Mouse (Mus musculus) left cerebral cortex, adult 9 months (tissue): Measurements from ENCODE around the gene Mdk.

Source experiments
- DNase-seq, 2 experiments: peaks; one replicate each; pipeline ENCODE4 v3.0.0; 2022; ENCODE audit warnings: low spot score in 2 of 2

Gene Mdk

DNA sequence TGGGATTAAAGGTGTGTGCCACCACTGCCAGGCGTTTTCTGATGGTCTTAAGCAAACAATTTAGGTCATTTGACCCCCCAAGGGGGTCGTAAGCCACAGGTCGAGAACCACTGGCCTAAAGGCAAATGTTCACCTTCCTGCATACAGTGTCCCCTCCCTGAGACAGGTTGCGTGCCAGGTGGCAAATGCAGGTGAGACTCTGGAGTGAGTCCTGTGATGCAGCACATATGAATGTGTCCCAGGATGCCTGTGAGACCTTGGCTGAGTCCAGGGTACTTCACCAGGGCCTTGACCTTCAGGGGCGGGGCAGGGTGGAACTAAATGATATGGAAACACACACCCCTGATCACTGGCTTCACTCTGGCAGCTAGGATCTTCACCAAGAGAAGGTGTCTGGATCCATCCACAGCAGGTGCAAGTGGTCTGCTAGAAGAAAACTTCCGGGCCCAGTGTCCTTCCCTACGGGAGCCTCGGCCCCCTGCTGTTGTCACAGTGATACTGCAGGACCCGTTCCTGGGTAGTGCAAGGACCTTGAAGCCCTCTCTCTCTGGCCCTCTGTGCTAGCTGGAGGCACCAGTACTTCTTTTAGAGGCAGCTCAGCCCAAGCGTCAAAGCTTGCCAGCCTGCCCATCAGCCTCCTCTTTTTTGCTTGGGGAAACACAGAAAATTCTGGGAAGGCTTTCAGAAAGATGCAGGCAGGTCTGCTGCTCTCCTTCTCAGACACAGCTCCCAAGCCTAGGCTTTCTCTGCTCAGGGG is 26.8 kb upstream of the Mdk start:
- DNase-seq: no peak

DNA sequence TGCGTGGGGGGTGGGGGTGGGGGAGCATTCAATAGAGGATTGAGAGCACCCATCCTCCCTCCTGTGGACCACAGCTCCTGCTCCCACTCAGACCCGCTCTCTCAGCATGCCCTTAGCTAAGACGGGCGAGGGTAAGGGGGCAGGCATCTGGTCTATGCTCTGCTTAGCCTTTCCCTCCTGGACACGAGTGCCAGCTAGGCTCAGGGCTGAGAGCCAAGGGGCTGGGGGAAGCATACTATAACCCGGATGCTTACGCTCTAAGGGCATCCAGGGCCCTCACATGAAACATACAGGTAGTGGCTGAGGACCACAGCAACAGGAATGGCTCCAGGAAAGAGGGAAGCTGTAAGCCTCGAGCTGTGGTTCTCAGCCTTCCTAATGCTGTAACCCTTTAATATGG is 26.0 kb upstream of the Mdk start:
- no peak for DNase-seq

DNA sequence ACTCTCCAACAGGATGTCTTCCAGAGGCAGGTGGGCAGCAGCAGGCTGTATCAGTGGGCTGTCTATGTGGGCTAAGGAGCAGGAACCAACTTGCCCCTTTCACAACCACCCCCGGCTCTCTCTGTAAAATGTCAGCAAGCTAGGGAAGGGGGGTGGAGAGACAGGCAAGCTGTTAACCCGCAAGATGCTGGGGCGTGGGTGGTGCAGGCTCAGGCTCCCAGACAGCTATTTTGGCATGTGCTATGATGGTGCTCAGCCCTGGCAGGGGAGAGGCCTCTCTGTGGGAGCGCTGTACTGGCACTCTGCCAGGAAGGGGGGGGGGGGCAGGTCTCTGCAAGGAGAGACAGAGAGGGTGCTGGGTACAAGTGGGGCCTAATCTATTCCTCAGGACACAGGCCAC is 25.0 kb upstream of the Mdk start:
- DNase-seq: peak; percentile 88 to 92

DNA sequence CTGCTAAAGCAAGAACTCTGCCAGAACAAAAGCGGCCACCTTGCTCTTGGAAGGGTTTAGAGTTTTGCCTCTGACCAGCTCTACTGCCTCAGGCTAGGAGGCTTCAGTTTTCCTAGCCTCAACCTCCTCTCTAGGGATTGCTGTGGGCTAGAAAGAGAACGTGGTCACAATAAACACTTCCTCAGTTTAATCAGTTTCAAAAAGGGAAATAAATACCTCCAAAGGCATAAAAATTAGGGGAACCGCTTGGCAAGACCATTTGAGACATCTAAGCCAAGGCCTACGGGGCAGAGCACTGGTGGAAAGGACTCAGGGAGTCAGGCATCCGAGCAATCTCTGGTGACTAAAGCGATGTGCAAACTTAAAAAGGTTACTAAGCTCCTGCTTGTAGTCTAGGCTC is 23.8 kb upstream of the Mdk start:
- DNase-seq: no peak

DNA sequence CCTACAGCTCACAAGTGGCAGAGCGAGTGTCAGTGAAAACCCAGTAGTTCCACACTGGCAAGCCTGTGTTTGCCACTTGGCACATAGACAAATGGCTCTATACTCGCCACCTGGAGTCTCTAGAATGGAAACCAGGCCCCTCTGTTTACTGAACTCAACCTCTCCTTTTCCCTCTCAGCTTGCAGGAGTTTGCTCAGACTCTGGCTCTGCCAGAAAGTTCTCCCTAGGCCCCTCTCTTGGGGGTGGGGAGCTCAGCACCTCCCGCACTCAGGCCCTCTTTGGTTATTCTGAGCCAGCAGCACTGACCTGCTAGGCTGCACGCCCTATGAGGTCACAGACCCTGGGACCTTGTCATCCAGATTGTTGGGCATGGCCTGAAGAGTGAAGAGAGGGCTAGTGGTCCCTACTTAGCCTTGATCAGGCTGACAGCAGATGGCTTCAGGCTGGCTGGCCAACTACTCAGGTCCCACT is 23.1 kb upstream of the Mdk start:
- DNase-seq: no peak

DNA sequence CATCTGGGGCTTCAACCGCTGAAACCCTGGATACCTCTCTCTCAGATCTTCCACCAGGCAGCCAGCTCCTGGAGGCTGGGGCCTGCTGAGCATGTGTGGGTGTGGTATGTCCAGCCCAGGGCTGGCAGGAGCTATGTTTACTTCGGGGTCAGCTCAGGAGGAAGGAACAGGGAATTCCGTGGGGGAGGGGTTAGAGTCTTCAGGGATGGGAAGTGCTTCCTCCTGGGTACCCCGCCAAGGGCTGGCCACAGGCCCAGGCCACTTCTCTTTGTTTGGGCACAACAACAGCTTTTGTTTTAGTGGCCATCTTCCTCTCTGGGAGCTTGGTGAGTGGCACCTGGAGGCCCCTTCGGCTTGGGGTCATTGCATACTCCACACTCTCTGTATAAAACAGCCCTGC is 21.7 kb upstream of the Mdk start:
- DNase-seq: no peak

DNA sequence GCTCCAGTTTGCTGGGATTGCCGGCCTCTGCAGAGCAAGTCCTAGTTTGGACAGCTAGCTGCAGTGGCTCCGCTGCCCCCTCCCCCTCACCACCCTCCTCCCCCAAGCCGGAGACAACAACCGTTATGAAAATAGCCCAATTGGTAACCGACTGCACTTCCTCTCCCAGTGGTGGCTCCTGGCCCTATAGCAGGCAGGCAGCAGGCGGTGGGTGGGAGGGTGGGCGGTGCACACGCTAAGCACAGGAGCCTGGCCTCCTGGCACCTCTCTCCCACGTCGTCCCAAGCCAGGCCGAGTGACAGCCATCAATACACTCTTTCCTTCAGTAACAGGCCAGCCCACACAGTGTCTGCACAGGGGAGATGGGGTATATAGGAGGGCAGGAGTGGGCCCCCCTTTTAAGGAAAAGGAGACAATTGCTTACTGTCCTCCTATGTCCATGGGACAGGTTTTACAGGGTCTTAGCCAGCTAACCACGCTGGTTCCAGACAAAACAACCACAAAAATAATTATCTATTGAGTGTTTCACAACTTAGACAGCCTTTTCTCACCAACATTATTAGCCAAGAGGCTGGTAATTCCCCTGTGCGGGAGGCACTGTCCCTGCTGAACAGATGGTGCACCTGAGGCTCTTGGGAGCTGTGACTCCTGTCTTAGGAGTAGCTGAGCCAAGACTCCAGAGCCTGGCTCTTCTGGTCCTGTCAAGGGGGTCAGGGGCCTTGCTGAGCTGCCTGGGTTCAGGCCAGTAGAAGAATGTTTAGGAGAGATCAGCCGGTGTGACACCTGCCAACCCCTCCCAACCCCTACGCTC is 18.4 kb upstream of the Mdk start:
- DNase-seq: no peak

DNA sequence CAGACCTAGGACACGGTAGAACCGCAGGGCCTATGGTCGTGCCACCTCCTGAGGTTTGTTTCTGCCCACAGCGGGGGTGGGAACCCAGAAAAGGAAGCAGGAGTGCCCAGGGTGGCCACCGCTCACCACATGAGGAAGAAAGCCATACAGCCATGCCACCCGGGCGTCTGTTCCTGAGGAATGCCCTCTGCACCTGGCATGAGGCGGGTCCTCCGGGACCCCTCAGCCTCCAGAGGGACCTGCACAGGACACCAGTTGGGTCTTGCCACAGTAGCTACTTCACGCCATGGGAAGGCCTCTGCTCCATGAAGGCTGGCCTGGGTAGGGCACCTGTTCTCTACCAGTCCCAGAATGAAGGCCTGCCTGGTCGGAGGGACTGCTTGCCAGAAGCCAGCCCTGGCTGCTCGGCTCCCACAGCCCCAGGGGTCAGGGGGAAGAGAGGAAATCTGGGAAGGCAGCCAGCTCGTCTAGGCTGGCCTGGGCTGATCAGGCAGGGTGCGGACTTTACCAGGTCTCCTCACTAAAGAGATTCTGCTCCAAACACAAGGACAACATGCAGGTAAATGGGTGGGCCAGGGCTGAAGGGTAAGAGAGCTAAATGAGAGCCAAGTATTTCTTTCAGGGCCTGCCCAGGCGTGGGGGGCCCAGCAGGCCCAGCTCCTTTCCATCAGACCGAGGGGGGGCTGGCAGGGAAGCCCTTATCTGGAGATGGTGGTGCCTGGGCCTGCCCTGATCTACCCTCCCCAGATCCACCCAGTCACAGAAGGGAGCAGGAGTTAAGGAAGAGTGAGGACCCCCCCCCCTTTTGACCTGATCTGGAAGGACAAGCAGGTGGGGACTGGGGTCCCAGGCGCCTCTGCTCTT is 17.5 kb upstream of the Mdk start:
- no peak for DNase-seq

DNA sequence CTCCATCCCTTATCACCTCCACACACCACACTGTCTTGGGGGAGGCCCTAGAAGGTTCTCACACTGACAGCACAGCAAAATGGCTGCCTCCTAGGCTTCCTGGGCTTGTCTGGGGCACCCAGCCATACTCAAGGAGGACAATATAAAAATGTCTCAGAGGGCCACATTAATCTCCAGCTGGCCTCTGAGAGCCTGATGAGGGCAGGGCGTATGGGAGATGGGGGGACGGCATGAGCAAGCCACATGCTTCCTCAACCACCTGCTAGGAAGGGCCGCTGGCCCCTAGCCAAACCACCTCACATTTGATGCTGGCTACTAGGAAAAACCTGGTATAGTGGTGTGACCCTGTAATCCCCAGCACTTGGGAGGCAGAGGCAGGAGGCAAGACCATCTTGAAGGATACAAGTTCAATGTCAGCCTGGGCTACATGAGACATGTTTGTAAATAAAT is 16.7 kb upstream of the Mdk start:
- no peak for DNase-seq

DNA sequence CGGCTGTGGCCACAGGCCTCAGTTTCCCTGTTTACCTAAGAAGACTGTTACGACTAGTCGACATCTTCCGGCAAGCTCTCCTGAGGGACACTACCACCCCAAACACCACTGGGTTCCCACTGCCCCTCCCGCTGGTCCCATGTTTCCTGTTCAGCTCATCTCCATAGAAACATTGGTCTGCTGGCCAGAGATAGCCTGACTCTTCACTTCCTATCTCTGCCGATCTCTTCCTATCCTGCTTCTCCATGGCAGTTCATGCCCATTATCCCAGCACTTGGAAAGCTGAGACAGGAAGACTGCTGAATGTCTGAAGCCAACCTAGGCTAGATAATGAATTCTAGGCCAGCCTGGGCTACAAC is 16.0 kb upstream of the Mdk start:
- DNase-seq: no peak

DNA sequence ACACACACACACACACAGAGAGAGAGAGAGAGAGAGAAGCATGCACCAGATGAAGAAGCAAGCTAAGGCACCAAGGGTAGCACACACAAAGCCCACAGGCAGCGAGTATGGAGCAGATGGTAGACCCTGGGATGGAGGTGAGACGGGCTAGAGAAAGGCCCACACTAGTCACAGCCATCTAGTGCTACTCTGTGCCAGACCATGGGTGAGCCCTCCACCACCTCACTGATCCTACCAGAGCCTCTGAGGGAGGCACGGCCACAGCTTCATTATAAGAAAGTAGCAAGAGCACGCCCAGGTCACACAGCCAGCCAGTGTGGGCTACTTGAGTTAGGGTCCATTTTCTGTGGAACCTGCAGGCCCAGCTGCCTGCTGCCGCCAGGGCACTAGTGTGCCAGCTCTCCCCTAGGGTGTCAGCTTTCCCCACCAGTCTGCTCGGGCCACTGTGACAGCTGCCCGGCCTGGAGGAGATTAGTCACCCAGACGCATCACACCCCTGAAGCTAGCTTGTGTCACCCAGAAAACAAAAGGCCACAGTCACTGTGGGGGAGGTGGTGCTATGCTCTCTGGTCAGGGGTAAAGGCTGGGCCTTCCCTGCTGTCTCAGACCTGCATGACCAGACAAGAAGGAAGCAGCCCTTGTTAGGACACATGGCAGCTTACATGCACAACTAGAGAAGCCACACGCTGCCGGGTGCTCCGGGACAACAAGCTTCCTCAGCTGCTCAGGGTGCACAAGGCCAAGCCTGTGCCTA is 15.5 kb upstream of the Mdk start:
- DNase-seq: peak in 1 of 2 experiments; percentile 63

DNA sequence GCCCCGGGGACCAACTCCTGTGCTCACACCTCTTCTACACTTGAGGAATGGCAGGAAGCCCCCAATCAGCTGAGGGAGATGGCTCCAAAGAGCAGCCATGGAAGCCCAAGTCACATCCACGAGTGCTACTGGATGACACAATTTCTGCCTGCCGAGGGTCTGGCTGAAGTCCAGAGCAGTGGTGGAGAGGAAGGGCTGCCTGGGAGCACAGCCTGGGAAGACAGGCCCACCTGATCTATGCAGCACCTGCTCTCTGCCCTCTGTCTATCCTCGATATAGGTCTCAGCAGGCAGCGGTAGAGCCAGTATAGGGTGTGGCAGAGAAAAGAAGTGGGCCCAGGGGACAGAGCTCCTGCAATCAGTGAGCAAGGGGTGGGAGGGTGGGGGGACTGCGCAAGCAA is 14.7 kb upstream of the Mdk start:
- no peak for DNase-seq

DNA sequence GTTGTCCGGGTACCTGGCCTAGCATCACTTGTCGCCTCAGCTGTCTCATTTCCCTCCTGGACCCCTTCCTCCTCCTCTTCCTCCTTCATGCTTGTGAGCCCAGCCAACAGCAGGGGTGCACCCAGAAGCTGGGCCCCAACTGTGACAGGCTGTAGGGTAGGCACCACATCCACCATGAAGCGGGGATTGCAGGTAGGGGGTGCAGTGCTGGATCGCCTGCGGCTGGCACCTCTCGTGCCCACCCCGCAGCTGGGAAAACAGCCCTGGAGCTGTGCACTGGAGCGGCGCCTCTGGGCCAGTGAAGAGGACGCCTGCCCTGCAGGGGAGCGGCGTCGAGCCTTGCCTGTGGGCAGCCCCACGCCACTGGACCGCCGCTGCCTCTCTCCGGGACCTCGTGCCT is 13.4 kb upstream of the Mdk start, which contains the start of gene Gm9821:
TSS of gene Gm9821 (plus strand) at position 221 of the 400 bp plus-strand sequence.
- no peak for DNase-seq

DNA sequence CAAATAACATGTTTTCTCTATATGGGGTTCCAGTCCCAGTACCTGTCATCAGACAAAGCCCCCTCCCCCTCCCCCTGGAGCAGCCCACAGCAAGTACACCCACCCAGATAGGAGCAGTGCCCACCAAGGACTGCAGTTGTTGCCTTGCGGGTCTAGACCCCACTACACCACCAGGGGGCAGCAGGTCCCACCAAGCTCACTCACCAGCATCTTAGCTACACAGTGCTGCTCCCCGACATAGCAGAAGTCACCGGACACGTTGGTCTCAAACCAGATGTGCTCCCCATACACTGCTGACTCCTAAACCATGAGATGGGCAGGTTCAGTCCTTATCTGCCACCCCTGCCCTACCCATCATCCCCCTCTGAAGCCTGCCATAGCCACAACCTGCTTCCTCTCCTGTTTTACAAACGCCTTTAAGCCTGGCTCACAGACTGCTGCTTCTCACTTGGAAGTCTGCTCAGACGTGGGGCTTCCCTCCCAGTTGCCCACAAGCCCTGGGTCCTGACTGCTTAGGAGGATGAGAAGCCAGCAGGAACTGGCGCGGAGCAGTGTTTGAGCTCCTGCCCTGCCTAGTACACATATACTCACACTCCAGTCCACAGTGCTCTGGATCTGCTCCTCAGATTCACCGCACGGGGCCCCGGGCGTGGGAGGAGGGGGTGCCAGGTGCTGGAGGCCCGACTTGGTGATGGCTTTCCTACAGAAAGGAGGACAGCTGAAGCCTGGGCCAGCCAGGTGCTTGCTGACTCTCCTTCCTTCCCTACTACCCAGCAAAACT is 12.3 kb upstream of the Mdk start:
- DNase-seq: peak in 1 of 2 experiments; percentile 82

DNA sequence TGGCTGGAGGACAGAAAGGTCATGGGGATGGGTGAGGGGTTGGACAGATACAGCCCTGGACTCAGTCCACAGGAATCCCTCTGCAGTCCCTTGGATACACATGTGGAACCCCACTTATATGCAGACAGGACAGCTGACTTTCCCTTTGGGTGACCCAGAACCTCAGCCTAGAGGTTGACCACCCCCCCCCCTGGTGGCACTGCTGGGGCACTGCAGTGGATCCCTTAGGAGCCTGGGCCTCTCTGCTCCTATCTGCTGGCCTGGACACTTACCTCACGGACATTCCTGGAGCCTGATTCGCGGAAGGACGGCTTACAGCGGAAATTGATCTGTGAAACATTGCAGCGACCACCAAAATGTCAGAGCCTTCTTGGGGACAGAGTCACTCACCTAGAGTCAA is 10.3 kb upstream of the Mdk start:
- DNase-seq: no peak

DNA sequence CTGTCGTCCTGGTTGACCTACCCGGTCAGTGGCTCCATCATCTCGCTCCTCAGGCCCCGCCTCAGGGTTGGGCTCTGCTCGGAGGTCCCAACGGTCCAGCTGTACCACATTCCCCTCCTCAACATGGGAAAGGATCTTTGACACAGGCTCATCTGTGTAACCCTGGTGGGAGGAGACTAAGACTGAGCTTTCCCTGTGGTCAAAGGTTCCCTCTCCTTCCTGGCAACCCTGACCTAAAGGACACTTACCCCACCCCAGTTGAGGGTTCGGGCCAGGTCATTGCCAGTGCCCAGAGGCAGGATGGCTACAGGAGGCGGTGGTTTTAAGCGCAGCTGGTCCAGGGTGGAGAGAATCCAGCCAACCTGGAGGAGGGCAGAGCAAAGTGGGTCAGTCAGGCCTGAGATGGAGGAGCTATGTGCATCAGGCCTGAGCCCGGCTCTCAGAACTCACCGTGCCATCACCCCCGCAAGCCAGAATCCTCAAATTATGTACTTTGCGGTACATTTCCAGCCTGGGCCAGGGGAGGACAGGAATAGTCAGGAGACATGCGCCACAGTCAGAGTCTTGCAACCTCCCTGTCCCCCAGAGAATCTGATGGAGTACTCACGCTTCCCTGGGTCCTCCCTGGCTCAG is 7.3 kb upstream of the Mdk start:
- DNase-seq: no peak

DNA sequence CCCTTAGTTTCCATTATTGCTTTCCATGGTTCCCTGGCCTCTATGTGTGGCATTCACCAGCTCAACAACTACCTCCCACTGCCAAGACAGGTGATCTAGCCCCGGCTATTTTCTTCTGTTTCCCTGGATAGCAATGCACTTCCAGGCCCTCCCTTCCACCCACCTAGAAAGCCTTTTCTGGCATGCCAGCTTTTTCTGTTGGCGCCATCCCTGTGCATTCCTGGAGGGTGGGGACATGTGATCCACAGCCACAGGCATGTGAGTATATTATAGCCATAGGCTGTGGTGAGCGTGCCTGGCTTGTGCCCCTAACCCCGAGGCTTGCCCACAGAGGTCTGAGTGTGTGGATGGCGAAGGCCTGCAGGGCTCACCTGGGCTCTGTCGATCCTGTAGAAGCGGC is 4.1 kb upstream of the Mdk start:
- DNase-seq: peak in 1 of 2 experiments; percentile 80

DNA sequence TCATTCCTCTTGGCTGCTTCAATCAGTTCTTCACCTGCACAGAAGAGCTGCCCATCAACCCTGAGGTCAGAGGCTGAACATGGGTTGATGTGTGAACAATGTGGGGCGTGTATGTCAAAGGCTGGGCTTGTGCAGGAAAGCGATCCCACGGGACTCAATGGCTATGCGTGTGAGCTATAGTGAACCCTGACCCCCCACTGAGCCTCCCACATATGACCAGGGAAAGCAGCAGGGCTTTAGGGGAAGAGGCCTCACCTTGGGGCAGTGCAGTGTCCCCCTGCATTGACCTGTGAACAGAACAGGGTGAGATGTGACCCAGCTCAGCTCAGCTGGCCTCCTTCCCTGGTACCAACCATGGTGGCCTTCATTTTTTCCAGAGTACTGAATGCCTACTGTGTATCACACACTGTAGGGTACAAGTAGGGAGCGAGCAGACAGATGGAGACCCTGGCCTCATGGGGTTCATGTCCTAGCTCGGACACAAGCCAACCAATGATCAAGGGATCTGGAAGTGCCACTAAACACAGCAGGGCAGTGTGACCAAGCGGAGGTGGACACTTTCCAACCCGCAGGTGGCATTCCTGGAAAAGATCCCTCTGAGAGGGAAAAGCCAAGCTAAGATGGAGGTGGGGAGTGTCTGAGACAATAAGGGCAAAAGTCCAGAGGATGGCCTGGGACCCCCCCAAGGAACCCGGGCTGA is 2.9 kb upstream of the Mdk start:
- DNase-seq: no peak

DNA sequence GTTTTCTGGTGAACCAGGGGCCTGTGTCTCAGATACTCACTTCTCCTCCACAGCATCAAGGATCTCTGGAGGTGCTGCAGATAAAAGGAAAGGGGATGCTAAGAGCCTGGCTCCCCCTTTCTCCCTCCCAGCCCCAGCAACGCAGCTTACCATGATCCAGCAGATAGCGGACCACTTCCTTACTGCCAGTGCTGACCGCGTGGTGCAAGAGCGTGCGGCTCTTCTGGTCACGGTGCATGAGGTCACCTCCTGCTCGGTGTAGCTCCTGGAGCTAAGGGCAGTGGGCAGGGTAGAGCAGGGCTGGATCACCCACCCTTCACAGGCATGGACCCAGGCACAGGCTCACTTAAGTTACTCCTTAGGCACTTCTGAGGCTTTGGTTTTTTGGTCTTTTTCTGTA is 1.9 kb upstream of the Mdk start:
- no peak for DNase-seq

DNA sequence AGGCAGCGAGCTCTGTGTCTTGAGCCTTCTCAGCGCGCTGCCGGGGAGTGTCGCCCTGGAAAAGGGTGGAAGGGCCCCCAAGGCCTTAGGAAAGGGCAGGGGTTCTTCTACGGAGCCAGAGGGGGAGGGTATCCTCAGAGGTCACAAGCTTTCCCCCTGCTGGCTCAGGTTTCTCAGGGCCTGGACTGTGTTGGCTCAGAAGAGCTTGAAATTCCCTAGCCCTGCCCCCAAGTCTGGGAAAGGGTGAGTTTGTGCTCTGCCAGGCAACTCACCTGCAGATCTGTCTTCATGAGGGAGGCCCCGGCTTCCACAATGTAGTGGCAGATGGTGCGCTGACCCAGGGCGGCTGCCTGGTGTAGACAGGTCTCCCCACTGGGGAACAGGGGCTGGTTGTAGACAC is 1.4 kb upstream of the Mdk start:
- no peak for DNase-seq
